Comparison of ENCODE assay signal across 23 mouse cellular contexts in the genomic region with DNA sequence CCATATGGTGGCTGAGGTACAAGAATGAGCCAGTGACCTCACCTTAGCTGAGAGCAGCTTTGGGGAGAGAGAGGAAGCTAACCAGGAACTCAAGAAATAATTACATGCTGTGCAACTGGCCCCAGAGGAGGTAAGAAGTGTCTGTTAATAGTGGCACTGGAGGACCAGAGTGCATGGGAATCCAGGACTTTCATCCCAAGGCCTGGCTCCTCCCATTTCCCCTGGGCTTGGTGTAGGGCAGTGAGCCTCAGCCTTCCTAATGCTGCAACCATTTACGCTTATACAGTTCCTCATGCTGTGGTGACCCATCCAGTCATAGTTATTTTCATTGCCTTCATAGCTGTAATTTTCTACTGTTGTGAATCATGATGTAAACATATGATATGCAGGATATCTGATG.
"Had no signal": no experiment of that assay in that cellular context is flagged by ENCODE, and none has a peak within 500 bp of the region (broad histone marks: within the 10 kb centered on the region; RNA-seq: fewer than 3 reads in every experiment).

No protein-coding gene starts in this region.

- H3K4me3 ChIP-seq: liver, embryonic 13.5 days; liver, embryonic 15.5 days; lung, embryonic 15.5 days; midbrain, embryonic 10.5 days; midbrain, embryonic 13.5 days; midbrain, embryonic 15.5 days; myocyte; neural tube, embryonic 13.5 days; neural tube, embryonic 15.5 days had no signal

- H3K9me3 ChIP-seq: liver, embryonic 13.5 days; liver, embryonic 15.5 days; lung, embryonic 15.5 days; midbrain, embryonic 10.5 days; midbrain, embryonic 13.5 days; midbrain, embryonic 15.5 days; neural tube, embryonic 13.5 days; neural tube, embryonic 15.5 days had no signal

- DNase-seq: liver, embryonic 13.5 days; liver, postnatal 0 days; lung, adult 2 months; lung, postnatal 14 days; lung, postnatal 36 days; retina, postnatal 1 day; right cerebral cortex, adult 18-20 months; right cerebral cortex, postnatal 25 days; right cerebral cortex, postnatal 4 days; spleen, adult 18-20 months; thymus, adult 18-20 months; thymus, postnatal 25 days; thymus, postnatal 4 days had no signal

- H3K27me3 ChIP-seq: liver, embryonic 13.5 days; liver, embryonic 15.5 days; lung, embryonic 15.5 days; midbrain, embryonic 13.5 days; midbrain, embryonic 15.5 days; neural tube, embryonic 13.5 days; neural tube, embryonic 15.5 days had no signal

- H3K36me3 ChIP-seq: liver, embryonic 13.5 days; liver, embryonic 15.5 days; lung, embryonic 15.5 days; midbrain, embryonic 10.5 days; midbrain, embryonic 13.5 days; midbrain, embryonic 15.5 days; neural tube, embryonic 13.5 days; neural tube, embryonic 15.5 days had no signal

- ATAC-seq: liver, postnatal 0 days; lung, postnatal 0 days; midbrain, embryonic 13.5 days; midbrain, embryonic 15.5 days had no signal

- H3K4me2 ChIP-seq: liver, embryonic 13.5 days; liver, embryonic 15.5 days; lung, embryonic 15.5 days; midbrain, embryonic 13.5 days; midbrain, embryonic 15.5 days; neural tube, embryonic 13.5 days; neural tube, embryonic 15.5 days had no signal

- H3K9ac ChIP-seq: liver, embryonic 13.5 days; liver, embryonic 15.5 days; liver, postnatal 0 days; lung, embryonic 15.5 days; midbrain, embryonic 13.5 days; midbrain, embryonic 15.5 days; neural tube, embryonic 13.5 days; neural tube, embryonic 15.5 days had no signal

- H3K4me1 ChIP-seq: liver, embryonic 13.5 days; liver, embryonic 15.5 days; lung, embryonic 15.5 days; midbrain, embryonic 10.5 days; midbrain, embryonic 15.5 days had no signal

- H3K27ac ChIP-seq: liver, embryonic 13.5 days; liver, embryonic 15.5 days; lung, embryonic 15.5 days; macrophage; midbrain, embryonic 10.5 days; midbrain, embryonic 13.5 days; midbrain, embryonic 15.5 days; neural tube, embryonic 13.5 days; neural tube, embryonic 15.5 days had no signal
